Mouse (Mus musculus) A20 (cell line): ENCODE data around the gene Iyd.

Experiments used
- DNase-seq: peaks from one replicate; pipeline ENCODE4 v3.0.0-alpha.2; 2011; ENCODE audit warnings: low read depth, low spot score

The Iyd gene

GRCm38 (mm10) chr10:3549384-3549783, 9.3 kb downstream of the Iyd start:
- no peak for DNase-seq

- DNase-seq = no peak
Measured at GRCm38 (mm10) chr10:3555128-3555527, 15.1 kb downstream of the Iyd start.

DNA sequence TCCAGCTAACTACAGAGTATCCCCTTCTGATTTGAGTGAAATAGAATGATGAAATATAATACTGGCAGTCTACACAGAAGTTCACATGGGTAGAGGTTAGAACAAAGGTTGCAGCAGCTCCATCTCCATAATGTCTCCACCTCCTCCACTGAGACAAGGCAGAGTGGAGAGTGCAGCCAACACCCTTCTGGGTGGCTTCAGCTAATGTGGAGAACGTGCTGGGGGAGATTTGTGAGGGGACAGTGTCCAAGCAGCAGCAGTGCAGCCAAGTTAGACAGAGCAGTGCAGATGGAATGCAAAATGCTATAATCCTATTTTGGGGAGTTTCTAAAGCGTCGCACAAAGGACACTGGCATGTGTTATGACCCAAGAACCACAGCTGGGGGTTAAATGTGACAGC, 16.5 kb downstream of the Iyd start:
- no peak for DNase-seq

GRCm38 (mm10) chr10:3559136-3559535, 19.1 kb downstream of the Iyd start:
- DNase-seq = no peak

GRCm38 (mm10) chr10:3562165-3562564, 22.1 kb downstream of the Iyd start:
- DNase-seq = peak; percentile 3

DNA sequence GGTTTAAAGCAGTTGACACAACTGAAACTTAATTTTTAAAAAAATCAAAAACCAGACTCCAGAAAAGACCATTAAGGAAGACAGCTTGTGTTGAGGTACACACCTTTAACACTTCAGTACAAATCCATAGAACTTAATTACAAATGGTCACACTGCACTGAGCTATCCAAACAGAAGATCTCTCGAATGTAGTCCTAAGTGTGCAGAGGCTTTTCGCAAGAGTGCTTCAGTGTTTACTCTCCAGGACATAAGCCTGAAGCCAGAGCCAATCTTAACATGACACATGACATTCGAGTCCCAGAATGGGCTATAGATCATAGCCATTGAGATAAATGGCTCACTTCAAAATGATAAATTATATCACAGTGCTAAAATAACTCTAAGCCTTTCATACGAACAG, 25.1 kb downstream of the Iyd start:
- DNase-seq = no peak

- DNase-seq = no peak
Measured at GRCm38 (mm10) chr10:3567821-3568220, 27.8 kb downstream of the Iyd start.

GRCm38 (mm10) chr10:3572723-3573649, 32.9 kb downstream of the Iyd start:
- DNase-seq = no peak

- DNase-seq = no peak
Measured at GRCm38 (mm10) chr10:3573905-3574500, 34.0 kb downstream of the Iyd start.

- no peak for DNase-seq
Measured at GRCm38 (mm10) chr10:3590632-3591031, 50.6 kb downstream of the Iyd start.

- DNase-seq = no peak
Measured at GRCm38 (mm10) chr10:3591790-3592189, 51.8 kb downstream of the Iyd start.

GRCm38 (mm10) chr10:3596697-3597096, 56.7 kb downstream of the Iyd start:
- no peak for DNase-seq

DNA sequence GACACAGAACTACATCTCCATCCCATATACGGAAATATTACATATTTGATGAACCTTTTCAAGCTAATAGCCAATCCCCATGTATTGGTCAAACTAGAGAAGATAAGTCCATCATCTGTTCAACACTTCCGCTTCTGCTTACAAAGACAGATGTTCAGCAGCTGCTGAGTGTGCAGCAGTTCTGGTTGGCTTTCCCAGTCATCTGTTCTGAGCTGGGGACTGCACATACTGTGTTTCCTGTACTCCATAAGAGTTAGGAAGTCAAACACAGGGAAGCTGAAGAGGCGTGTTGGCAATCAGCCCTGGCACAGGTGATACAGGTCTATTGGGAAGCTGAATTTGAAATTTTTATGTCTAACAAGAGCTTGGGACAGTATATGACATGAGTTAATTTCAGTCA, 57.7 kb downstream of the Iyd start:
- no peak for DNase-seq
